Mouse (Mus musculus): ENCODE measurements around the gene Olfr689.
"Not testable (repeated sequence)": the region's sequence is repeated elsewhere in the genome, so short reads cannot be mapped to it uniquely, and the experiment has no call there.

Olfr689 gene

GRCm38 (mm10) chr7:105310865-105311264 is at the start of gene Olfr689:
Gene Olfr689 (plus strand): TSS chr7:105311165.
- in situ Hi-C loops (cut with MboI), result no loop called here

GRCm38 (mm10) chr7:105272426-105272825 is 38.5 kb upstream of the Olfr689 start:
- in situ Hi-C loops (cut with MboI), result no loop called here

GRCm38 (mm10) chr7:105287795-105288194 is 23.2 kb upstream of the Olfr689 start, which contains the start of gene Olfr688:
Gene Olfr688 (plus strand): TSS chr7:105288095.
- in situ Hi-C loops (cut with MboI), result no loop called here

GRCm38 (mm10) chr7:105290051-105290450 is 20.9 kb upstream of the Olfr689 start:
- in situ Hi-C loops (cut with MboI), result no loop called here

GRCm38 (mm10) chr7:105325302-105325701 is 14.3 kb downstream of the Olfr689 start:
- in situ Hi-C loops (cut with MboI), result no loop called here

GRCm38 (mm10) chr7:105334004-105334403 is 23.0 kb downstream of the Olfr689 start, which contains the start of gene Olfr690:
Gene Olfr690 (minus strand): TSS chr7:105334104.
- in situ Hi-C loops (cut with MboI), result no loop called here

- in situ Hi-C loops (cut with MboI), result no loop called here
Observed at GRCm38 (mm10) chr7:105342170-105342569, 31.2 kb downstream of the Olfr689 start, which contains the start of gene Olfr691. Gene Olfr691 (minus strand): TSS chr7:105342270.

GRCm38 (mm10) chr7:105342752-105343151 is 31.8 kb downstream of the Olfr689 start:
- in situ Hi-C loops (cut with MboI), result no loop called here

GRCm38 (mm10) chr7:105356064-105356463 is 45.1 kb downstream of the Olfr689 start:
- in situ Hi-C loops (cut with MboI), result not testable (repeated sequence)

GRCm38 (mm10) chr7:105356487-105356886 is 45.5 kb downstream of the Olfr689 start:
- in situ Hi-C loops (cut with MboI), result not testable (repeated sequence)

- in situ Hi-C loops (cut with MboI), result no loop called here
Observed at GRCm38 (mm10) chr7:105361713-105362112, 50.7 kb downstream of the Olfr689 start.

GRCm38 (mm10) chr7:105367268-105367667 is 56.3 kb downstream of the Olfr689 start:
- in situ Hi-C loops (cut with MboI), result no loop called here

GRCm38 (mm10) chr7:105367930-105368329 is 57.0 kb downstream of the Olfr689 start, which contains the start of gene Olfr692:
Gene Olfr692 (plus strand): TSS chr7:105368230.
- in situ Hi-C loops (cut with MboI), result no loop called here

GRCm38 (mm10) chr7:105368521-105368920 is 57.6 kb downstream of the Olfr689 start:
- in situ Hi-C loops (cut with MboI), result no loop called here

Data from mature B cell (primary cell).